Mouse (Mus musculus): ENCODE measurements around the gene Klrg1. TPM values are rescaled to one million over a fixed set of nuclear protein-coding genes. Genes with fewer than 3 reads are reported as not detected.

Klrg1 gene
- polyA plus RNA-seq, 1 experiment = 0.08 TPM

GRCm38 (mm10) chr6:122293121-122293520 lies 10.4 kb upstream of the Klrg1 start:
- TF ChIP-seq CTCF (conservative IDR thresholded peaks at IDR 0.05; ENCODE audit: insufficient read depth, insufficient read length, low read depth, low read length) = no peak
- TF ChIP-seq POLR2A (IDR thresholded peaks at IDR 0.05; ENCODE audit: low read depth, low read length) = no peak
- H3K4me1 ChIP-seq (ENCODE audit: control insufficient read depth, insufficient read depth, low read length) = no peaks in the 10 kb centered on the region
- 95% methylated on average over 8 of the region's 8 CpGs for WGBS
- no peak overlapping the region for H3K27ac ChIP-seq (ENCODE audit: insufficient read depth, low read depth, low read length)
- no peak for DNase-seq
- no peak overlapping the region for H3K4me3 ChIP-seq (ENCODE audit: insufficient read depth, low read depth, low read length)
- no peaks in the 10 kb centered on the region for H3K36me3 ChIP-seq (ENCODE audit: control insufficient read depth, insufficient read depth, low read length)
- H3K27me3 ChIP-seq (replicated peaks; ENCODE audit: control insufficient read depth, insufficient read depth, low read length) = no peaks in the 10 kb centered on the region

- DNase-seq = no peak
- TF ChIP-seq POLR2A (IDR thresholded peaks at IDR 0.05; ENCODE audit: low read depth, low read length) (no peak), CTCF (conservative IDR thresholded peaks at IDR 0.05; ENCODE audit: insufficient read depth, insufficient read length, low read depth, low read length) (no peak)
- WGBS = 49% methylated on average over 2 of the region's 2 CpGs
- H3K27me3 ChIP-seq (replicated peaks; ENCODE audit: control insufficient read depth, insufficient read depth, low read length) = no peaks in the 10 kb centered on the region
- H3K4me3 ChIP-seq (ENCODE audit: insufficient read depth, low read depth, low read length) = no peak overlapping the region
- H3K36me3 ChIP-seq (ENCODE audit: control insufficient read depth, insufficient read depth, low read length) = no peaks in the 10 kb centered on the region
- H3K27ac ChIP-seq (ENCODE audit: insufficient read depth, low read depth, low read length) = no peak overlapping the region
- no peaks in the 10 kb centered on the region for H3K4me1 ChIP-seq (ENCODE audit: control insufficient read depth, insufficient read depth, low read length)
Measured at GRCm38 (mm10) chr6:122292184-122292583, 9.5 kb upstream of the Klrg1 start.

- Histone ChIP-seq H3K4me1 (ENCODE audit: control insufficient read depth, insufficient read depth, low read length) (no peaks in the 10 kb centered on the region), H3K4me3 (ENCODE audit: insufficient read depth, low read depth, low read length) (no peak overlapping the region), H3K27ac (ENCODE audit: insufficient read depth, low read depth, low read length) (no peak overlapping the region), H3K36me3 (ENCODE audit: control insufficient read depth, insufficient read depth, low read length) (no peaks in the 10 kb centered on the region), H3K27me3 (replicated peaks; ENCODE audit: control insufficient read depth, insufficient read depth, low read length) (no peaks in the 10 kb centered on the region)
- WGBS = 62% methylated on average over 3 of the region's 3 CpGs
- no peak for DNase-seq
- TF ChIP-seq POLR2A (IDR thresholded peaks at IDR 0.05; ENCODE audit: low read depth, low read length) (no peak), CTCF (conservative IDR thresholded peaks at IDR 0.05; ENCODE audit: insufficient read depth, insufficient read length, low read depth, low read length) (no peak)
Measured at GRCm38 (mm10) chr6:122291735-122292134, 9.1 kb upstream of the Klrg1 start.

- Histone ChIP-seq H3K4me3 (ENCODE audit: insufficient read depth, low read depth, low read length) (no peak overlapping the region), H3K4me1 (ENCODE audit: control insufficient read depth, insufficient read depth, low read length) (no peaks in the 10 kb centered on the region), H3K36me3 (ENCODE audit: control insufficient read depth, insufficient read depth, low read length) (no peaks in the 10 kb centered on the region), H3K27me3 (replicated peaks; ENCODE audit: control insufficient read depth, insufficient read depth, low read length) (no peaks in the 10 kb centered on the region), H3K27ac (ENCODE audit: insufficient read depth, low read depth, low read length) (no peak overlapping the region)
- TF ChIP-seq POLR2A (IDR thresholded peaks at IDR 0.05; ENCODE audit: low read depth, low read length) (no peak), CTCF (conservative IDR thresholded peaks at IDR 0.05; ENCODE audit: insufficient read depth, insufficient read length, low read depth, low read length) (no peak)
- 91% methylated on average over 2 of the region's 2 CpGs for WGBS
- no peak for DNase-seq
Measured at GRCm38 (mm10) chr6:122291264-122291663, 8.6 kb upstream of the Klrg1 start.

- no peaks in the 10 kb centered on the region for H3K27me3 ChIP-seq (replicated peaks; ENCODE audit: control insufficient read depth, insufficient read depth, low read length)
- H3K36me3 ChIP-seq (ENCODE audit: control insufficient read depth, insufficient read depth, low read length) = no peaks in the 10 kb centered on the region
- no peaks in the 10 kb centered on the region for H3K4me1 ChIP-seq (ENCODE audit: control insufficient read depth, insufficient read depth, low read length)
- no peak for DNase-seq
- WGBS = 16% methylated on average over 3 of the region's 3 CpGs
- no peak for TF ChIP-seq CTCF (conservative IDR thresholded peaks at IDR 0.05; ENCODE audit: insufficient read depth, insufficient read length, low read depth, low read length)
- TF ChIP-seq POLR2A (IDR thresholded peaks at IDR 0.05; ENCODE audit: low read depth, low read length) = no peak
- H3K4me3 ChIP-seq (ENCODE audit: insufficient read depth, low read depth, low read length) = no peak overlapping the region
- H3K27ac ChIP-seq (ENCODE audit: insufficient read depth, low read depth, low read length) = no peak overlapping the region
Measured at GRCm38 (mm10) chr6:122290253-122290652, 7.6 kb upstream of the Klrg1 start.

- no peaks in the 10 kb centered on the region for H3K36me3 ChIP-seq (ENCODE audit: control insufficient read depth, insufficient read depth, low read length)
- H3K27ac ChIP-seq (ENCODE audit: insufficient read depth, low read depth, low read length) = no peak overlapping the region
- H3K4me3 ChIP-seq (ENCODE audit: insufficient read depth, low read depth, low read length) = no peak overlapping the region
- no peaks in the 10 kb centered on the region for H3K27me3 ChIP-seq (replicated peaks; ENCODE audit: control insufficient read depth, insufficient read depth, low read length)
- no peak for DNase-seq
- TF ChIP-seq POLR2A (IDR thresholded peaks at IDR 0.05; ENCODE audit: low read depth, low read length) = no peak
- no peak for TF ChIP-seq CTCF (conservative IDR thresholded peaks at IDR 0.05; ENCODE audit: insufficient read depth, insufficient read length, low read depth, low read length)
- WGBS = 94% methylated on average over 1 of the region's 1 CpGs
- no peaks in the 10 kb centered on the region for H3K4me1 ChIP-seq (ENCODE audit: control insufficient read depth, insufficient read depth, low read length)
Measured at GRCm38 (mm10) chr6:122289313-122289712, 6.6 kb upstream of the Klrg1 start.

GRCm38 (mm10) chr6:122288263-122288662 lies 5.6 kb upstream of the Klrg1 start:
- WGBS = 55% methylated on average over 1 of the region's 1 CpGs
- Histone ChIP-seq H3K4me1 (ENCODE audit: control insufficient read depth, insufficient read depth, low read length) (no peaks in the 10 kb centered on the region), H3K27ac (ENCODE audit: insufficient read depth, low read depth, low read length) (no peak overlapping the region), H3K36me3 (ENCODE audit: control insufficient read depth, insufficient read depth, low read length) (no peaks in the 10 kb centered on the region), H3K4me3 (ENCODE audit: insufficient read depth, low read depth, low read length) (no peak overlapping the region), H3K27me3 (replicated peaks; ENCODE audit: control insufficient read depth, insufficient read depth, low read length) (no peaks in the 10 kb centered on the region)
- DNase-seq = no peak
- TF ChIP-seq CTCF (conservative IDR thresholded peaks at IDR 0.05; ENCODE audit: insufficient read depth, insufficient read length, low read depth, low read length) = no peak
- TF ChIP-seq POLR2A (IDR thresholded peaks at IDR 0.05; ENCODE audit: low read depth, low read length) = no peak

- no peak for DNase-seq
- WGBS = 65% methylated on average over 1 of the region's 1 CpGs
- Histone ChIP-seq H3K27ac (ENCODE audit: insufficient read depth, low read depth, low read length) (no peak overlapping the region), H3K4me3 (ENCODE audit: insufficient read depth, low read depth, low read length) (no peak overlapping the region), H3K27me3 (replicated peaks; ENCODE audit: control insufficient read depth, insufficient read depth, low read length) (no peaks in the 10 kb centered on the region), H3K4me1 (ENCODE audit: control insufficient read depth, insufficient read depth, low read length) (no peaks in the 10 kb centered on the region), H3K36me3 (ENCODE audit: control insufficient read depth, insufficient read depth, low read length) (no peaks in the 10 kb centered on the region)
- no peak for TF ChIP-seq POLR2A (IDR thresholded peaks at IDR 0.05; ENCODE audit: low read depth, low read length)
- no peak for TF ChIP-seq CTCF (conservative IDR thresholded peaks at IDR 0.05; ENCODE audit: insufficient read depth, insufficient read length, low read depth, low read length)
Measured at GRCm38 (mm10) chr6:122284823-122285222, 2.1 kb upstream of the Klrg1 start.
